Mouse (Mus musculus) monocyte, adult 2 months (primary cell): Measurements from ENCODE around the gene Eif4e3.

Experiments
- DNase-seq, 2 experiments: peaks; one replicate each; pipeline ENCODE4 v3.0.0; 2022; ENCODE audit warnings: low spot score in 2 of 2, low read depth in 1 of 2

The Eif4e3 gene

GRCm38 (mm10) chr6:99666318-99667171 is at the start of gene Eif4e3, which contains the start of gene Gm20696:
Gene Eif4e3 (minus strand): TSS chr6:99666771.
Gene Gm20696 (minus strand): TSS chr6:99666797.
- no peak for DNase-seq

DNA sequence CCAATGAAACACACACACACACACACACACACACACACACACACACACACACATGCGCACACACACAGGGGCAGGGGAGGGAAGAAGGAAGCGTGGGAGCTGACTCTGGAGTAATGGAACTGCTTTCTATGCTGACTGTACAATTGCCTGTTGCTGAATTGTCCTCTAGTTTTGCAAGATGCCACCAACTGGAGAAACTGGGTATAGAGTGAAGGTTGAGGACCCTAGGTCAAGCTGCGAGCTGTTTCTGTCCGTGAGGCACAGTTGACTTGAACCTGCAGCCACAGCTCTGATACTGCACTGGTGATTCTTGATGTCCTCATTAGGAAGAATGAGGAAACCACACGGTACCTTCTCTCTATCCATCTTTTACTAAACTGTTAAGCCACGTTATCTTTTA is 49.3 kb upstream of the Eif4e3 start:
- no peak for DNase-seq

DNA sequence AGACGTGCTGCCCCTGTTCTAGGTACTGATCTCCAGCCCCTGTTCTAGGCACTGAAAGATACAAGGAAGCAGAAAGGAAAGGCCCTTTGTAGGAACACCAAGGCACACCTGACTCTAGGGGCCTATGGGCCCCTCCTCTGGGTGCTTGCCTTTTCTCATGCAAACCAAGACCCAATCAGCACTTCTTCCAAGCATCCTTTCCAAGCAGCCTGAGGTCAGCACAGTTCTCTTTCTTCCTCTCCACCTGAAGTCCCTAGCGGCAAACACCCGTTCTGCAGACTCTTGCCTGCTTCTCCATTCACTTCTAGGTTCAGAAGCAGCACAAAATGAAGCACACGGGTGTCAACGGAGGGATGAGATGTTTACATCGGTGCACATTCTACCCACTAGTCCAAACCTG is 48.6 kb upstream of the Eif4e3 start:
- DNase-seq = no peak

DNA sequence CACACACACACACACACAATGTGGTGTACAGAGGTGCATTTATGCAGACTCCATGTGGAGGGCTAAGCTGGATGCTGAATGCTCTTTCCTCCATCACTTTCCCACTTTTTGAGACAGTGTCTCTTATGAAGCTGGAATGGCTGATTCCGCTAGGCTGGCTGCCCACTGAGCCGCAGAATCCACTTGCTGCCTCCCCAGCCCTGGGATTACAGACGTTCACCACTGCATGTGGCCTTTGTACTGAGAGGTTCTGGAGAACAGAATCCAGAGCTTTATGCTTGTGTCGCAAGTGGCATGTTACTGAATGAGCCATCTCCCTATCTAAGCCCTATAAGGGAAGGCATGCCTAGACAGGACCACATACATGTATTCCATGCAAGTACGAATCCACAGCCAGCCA is 46.7 kb upstream of the Eif4e3 start:
- DNase-seq = no peak

- DNase-seq = no peak
Measured at GRCm38 (mm10) chr6:99711576-99712101, 45.1 kb upstream of the Eif4e3 start.

GRCm38 (mm10) chr6:99700484-99700883 is 33.9 kb upstream of the Eif4e3 start:
- no peak for DNase-seq

DNA sequence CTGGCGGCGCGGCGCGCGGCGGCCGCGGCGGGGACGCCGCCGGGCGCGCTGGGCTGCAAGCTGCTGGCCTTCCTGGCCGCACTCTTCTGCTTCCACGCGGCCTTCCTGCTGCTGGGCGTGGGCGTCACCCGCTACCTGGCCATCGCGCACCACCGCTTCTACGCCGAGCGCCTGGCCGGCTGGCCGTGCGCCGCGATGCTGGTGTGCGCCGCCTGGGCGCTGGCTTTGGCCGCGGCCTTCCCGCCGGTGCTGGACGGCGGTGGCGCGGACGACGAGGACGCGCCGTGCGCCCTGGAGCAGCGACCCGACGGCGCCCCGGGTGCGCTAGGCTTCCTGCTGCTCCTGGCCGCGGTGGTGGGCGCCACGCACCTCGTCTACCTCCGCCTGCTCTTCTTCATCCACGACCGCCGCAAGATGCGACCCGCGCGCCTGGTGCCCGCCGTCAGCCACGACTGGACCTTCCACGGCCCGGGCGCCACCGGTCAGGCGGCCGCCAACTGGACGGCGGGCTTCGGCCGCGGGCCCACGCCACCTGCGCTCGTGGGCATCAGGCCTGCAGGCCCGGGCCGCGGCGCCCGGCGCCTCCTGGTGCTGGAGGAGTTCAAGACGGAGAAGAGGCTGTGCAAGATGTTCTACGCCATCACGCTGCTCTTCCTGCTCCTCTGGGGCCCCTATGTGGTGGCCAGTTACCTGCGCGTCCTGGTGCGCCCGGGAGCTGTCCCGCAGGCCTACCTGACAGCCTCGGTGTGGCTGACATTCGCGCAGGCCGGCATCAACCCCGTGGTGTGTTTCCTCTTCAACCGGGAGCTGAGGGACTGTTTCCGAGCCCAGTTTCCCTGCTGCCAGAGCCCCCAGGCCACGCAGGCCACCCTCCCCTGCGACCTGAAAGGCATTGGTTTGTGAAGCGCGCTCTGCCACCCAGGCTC is 26.6 kb upstream of the Eif4e3 start:
- DNase-seq = no peak

- DNase-seq = no peak
Measured at GRCm38 (mm10) chr6:99692206-99692915, 25.8 kb upstream of the Eif4e3 start, which contains the start of gene Gpr27. Gene Gpr27 (plus strand): TSS chr6:99692679.

DNA sequence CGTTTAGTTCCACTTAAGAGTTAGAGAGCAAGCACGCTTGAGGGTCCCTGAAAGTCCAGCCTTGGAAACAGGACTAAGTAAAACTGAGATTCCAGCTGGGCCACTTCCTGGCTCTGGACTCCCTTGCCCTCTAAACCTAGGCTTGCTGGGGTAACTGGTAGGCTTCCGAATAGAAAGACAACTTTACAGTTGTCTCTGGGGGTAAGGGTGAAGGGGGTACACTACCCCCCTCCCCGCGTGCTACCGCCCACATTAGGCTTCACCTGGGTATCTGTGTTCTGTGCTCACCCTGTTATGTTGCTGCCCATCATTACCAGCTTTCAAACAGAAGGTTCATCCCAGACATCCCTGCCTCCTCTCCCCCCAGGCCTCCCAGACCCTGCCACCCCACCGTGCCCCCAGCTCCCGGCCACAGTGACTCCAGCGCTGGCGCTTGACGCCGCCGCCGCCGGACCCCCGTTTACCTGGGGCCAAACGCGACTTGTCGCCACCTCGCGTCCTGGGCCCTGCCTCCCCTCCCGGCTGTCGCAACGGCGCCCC is 25.2 kb upstream of the Eif4e3 start:
- no peak for DNase-seq

GRCm38 (mm10) chr6:99688513-99688912 is 21.9 kb upstream of the Eif4e3 start:
- no peak for DNase-seq

DNA sequence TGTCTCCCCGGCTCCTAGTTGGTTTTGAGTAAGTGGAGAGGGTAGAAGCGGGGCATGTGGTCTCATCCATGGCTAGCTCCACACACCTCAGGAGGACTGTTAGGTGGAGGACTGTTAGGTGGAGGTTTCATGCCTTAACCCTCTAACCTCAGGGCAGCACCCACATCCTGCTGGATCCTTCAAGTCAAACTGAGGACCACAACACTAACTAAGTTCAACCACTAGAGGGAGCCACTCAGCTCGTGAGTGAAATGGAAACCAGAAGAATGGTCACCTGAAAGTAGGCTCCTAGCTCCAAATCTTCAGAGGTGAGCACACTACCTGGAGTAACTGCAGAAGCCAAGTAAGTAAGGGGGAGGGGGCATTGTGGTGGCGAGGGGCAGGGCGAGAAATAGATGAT is 18.3 kb upstream of the Eif4e3 start:
- DNase-seq = no peak

- DNase-seq = no peak
Measured at GRCm38 (mm10) chr6:99683974-99684373, 17.4 kb upstream of the Eif4e3 start.

- DNase-seq = no peak
Measured at GRCm38 (mm10) chr6:99678108-99678507, 11.5 kb upstream of the Eif4e3 start.

DNA sequence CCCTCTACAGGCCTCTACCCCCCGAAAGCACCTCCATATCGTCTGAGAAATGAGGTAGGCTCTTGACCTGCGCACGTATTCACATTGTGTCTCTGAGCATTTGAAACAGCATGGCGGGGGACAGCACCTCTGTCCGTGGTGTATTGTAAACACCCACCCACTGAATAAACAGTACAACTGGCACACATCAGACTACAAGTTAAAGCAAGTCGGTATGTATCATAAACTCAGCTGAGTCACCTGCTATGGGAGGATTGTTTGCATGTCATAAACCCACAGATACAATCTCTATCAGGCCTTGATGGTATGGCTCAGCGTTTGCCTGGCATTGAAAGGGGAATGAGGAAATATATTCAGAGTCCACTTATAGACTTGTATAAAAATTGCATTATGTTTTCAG is 10.8 kb upstream of the Eif4e3 start:
- no peak for DNase-seq

- DNase-seq = no peak
Measured at GRCm38 (mm10) chr6:99674482-99674881, 7.9 kb upstream of the Eif4e3 start.

GRCm38 (mm10) chr6:99671768-99672167 is 5.2 kb upstream of the Eif4e3 start:
- DNase-seq = no peak

DNA sequence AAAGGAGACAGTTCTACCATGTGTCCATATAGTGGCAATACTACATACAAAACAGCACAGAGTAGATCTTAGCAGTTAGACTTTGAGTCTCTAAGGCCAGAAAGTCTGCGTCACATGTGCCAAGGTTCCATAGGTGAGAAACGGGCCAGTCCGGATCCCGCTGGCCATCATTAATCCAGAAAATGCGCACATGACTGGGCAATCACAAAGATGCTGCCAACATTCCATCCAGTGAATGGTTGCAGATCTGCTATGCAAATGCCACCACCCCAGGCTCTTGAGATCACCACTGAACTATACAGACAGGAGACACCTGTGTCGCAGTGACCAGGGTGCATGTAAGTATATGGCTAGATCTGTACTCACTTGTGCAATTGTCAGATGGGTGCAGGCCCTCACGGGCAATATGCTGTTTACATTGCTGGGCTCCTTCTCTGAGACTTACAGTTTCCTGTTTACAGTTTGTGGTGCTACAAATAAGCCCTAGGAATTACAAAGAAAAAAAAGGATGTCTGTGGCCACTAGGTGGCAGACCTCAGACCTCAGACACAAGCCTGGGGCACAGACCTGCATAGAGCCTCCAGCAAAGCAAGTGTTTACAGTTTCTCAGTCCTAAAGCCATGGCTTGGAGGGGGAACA is 4.0 kb upstream of the Eif4e3 start:
- no peak for DNase-seq

GRCm38 (mm10) chr6:99669481-99670325 is 3.1 kb upstream of the Eif4e3 start:
- no peak for DNase-seq

DNA sequence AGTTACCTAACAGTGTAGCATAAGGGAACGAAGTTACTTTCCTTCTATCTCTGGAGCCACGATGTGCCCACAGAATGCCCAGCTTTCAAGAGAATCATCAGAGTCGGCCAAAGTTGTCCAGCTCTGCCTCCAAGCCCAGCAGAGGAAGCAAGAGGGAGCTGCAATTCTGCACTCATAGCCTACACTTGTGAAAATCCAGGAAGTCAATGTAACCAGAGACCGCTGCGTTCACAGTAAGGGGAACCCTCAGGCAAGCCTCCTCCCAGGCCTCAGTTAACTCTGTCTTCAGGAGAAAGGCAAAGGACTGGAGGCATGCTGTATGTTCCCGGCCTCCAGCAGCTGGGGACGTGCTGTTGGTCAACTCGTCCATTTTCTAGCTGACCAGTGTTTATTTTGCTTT is 719 bp upstream of the Eif4e3 start:
- no peak for DNase-seq
